Mouse (Mus musculus) granulocyte monocyte progenitor cell, adult 5-6 weeks (primary cell): ENCODE results near the gene Dennd1c. TPM values are rescaled to one million over a fixed set of nuclear protein-coding genes. Genes with fewer than 3 reads are reported as not detected.

Experiments used
- ATAC-seq: replicated peaks from 2 replicates; pipeline ENCODE4 v1.8.0; 2016; ENCODE audit warnings: mild to moderate bottlenecking, moderate TSS enrichment, inconsistent platforms; ENCODE audit not compliant: poor library complexity, severe bottlenecking
- total RNA-seq, 2 experiments: library from RNA; stranded (forward) in 1 of 2; stranded (reverse) in 1 of 2; fragments of 200-712, 200-1000 nt in 1 of 2; fragments of >200 nt in 1 of 2; fragmentation: Nextera tagmentation in 1 of 2; gene quantifications; 2 replicates each; pipeline ENCODE4 v1.2.3; 2014 to 2017

Dennd1c gene
- total RNA-seq, 2 experiments from 2014 or later = 2.9 to 24.7 TPM

DNA sequence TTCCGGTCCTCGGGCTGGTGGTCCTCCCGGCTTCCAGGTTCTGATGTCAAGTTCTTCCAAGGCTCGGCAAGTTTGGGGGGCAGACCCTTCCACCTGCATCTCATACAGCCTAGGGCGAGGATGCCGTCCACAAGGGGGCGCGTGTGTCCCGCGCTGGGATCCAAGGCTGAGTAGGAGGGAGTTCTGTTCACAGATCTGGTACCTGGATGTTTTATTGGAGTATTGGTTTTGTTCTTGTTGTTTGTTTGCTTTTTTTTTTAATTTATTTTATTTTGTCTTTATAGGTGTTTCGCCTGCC, 18.3 kb upstream of the Dennd1c start:
- ATAC-seq = peak; percentile 42

- ATAC-seq = peak; percentile 77
Observed at GRCm38 (mm10) chr17:57095855-57096622, 17.7 kb upstream of the Dennd1c start.

DNA sequence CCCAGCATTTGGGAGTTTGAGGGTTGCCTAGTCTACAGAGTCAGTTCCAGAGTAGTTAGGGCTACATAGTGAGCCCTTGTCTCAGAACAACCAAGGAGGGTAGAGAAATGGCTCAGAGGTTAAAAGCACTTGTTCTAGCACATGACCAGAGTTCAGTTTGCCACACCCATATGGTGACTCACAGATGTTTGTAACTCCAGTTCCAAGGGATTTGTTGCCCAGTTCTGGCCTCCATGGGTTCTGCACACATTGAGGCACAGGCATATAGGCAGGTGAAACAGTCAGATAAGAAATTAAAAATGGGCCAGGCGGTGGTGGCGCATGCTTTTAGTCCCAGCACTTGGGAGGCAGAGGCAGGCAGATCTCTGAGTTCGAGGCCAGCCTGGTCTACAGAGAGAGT, 15.9 kb upstream of the Dennd1c start:
- ATAC-seq = no peak

GRCm38 (mm10) chr17:57087049-57087832, 8.9 kb upstream of the Dennd1c start, which contains the start of gene Tubb4a:
Gene Tubb4a, minus strand, starts transcription at chr17:57087782.
- peak; percentile 53 for ATAC-seq

- no peak for ATAC-seq
Observed at GRCm38 (mm10) chr17:57085970-57086757, 7.8 kb upstream of the Dennd1c start.

DNA sequence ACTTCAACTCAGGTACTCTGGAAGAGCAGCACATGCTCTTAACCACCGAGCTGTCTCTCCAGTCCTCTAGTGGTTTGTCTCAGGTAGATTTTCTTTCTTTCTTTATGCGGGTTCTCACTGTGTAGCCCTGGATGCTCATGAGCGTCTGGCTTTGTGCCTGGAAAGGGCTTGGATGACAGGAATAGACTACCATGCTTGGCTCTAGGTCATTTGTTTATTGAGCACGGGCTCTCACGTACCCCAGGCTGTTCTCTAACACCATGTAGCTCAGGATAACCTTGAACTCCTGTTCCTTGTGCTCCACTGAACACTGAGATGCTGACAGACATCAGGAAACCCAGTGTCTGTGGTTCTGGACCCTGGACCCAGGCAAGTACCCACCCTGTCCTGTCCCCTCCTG, 4.2 kb upstream of the Dennd1c start:
- no peak for ATAC-seq

DNA sequence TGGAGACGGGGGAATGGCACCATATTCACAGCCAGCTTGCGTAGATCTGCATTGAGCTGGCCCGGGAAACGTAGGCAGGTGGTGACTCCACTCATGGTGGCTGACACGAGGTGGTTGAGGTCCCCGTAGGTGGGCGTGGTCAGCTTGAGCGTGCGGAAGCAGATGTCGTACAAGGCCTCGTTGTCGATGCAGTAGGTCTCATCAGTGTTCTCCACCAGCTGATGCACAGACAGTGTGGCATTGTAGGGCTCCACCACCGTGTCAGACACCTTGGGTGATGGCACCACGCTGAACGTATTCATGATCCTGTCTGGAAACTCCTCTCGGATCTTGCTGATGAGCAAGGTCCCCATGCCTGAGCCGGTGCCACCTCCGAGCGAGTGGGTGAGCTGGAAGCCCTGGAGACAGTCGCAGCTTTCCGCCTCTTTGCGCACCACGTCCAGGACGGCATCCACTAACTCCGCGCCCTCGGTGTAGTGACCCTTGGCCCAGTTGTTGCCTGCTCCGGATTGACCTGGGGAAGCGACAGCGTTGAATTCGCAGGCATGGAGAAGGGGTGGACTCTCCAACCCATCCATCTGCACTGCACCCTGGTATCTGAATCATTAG, 3.0 kb upstream of the Dennd1c start:
- ATAC-seq = no peak

- ATAC-seq = no peak
Observed at GRCm38 (mm10) chr17:57079919-57080318, 1.6 kb upstream of the Dennd1c start.

DNA sequence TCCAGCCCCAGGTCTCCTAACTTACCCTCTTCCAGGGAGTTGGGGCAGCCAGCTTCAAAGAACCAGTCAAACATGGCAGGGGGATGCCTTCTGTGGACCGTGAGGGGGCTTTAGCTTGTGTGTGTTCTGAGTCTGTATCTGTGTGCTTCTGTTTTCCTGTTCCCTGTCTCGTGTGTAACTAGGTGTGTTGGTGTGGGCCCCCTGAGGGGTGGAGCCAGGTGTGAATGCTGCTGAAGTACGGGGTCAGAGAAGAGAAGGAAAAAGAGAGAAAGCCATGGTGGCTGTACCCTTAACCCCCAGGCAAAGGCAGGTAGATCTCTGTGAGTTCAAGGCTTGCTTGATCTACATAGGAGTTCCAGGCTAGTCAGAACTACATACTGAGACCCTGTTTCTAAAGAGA, 1.4 kb downstream of the Dennd1c start:
- no peak for ATAC-seq

GRCm38 (mm10) chr17:57070699-57071098, 7.6 kb downstream of the Dennd1c start:
- no peak for ATAC-seq

- ATAC-seq = no peak
Observed at GRCm38 (mm10) chr17:57070272-57070671, 8.0 kb downstream of the Dennd1c start.

DNA sequence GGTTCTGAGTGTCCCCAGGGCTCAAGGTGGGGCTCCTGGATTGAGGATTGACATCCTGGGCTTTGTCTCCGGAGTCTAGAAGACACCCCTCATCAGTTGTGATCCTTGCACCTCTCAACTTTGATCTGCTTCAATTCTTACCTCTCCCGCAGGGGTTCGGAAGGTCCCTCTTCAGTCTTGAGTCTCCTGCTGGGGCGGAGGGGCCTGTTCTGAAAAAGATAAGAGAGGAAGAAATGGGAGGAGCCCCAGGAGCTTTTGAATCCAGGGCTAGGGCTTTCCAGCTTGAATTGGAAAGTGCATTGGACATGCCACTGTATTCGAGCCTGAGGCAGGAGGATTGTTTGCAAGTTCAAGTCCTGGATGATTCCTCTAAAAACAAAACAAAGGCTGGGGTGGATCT, 11.4 kb downstream of the Dennd1c start:
- ATAC-seq = no peak

DNA sequence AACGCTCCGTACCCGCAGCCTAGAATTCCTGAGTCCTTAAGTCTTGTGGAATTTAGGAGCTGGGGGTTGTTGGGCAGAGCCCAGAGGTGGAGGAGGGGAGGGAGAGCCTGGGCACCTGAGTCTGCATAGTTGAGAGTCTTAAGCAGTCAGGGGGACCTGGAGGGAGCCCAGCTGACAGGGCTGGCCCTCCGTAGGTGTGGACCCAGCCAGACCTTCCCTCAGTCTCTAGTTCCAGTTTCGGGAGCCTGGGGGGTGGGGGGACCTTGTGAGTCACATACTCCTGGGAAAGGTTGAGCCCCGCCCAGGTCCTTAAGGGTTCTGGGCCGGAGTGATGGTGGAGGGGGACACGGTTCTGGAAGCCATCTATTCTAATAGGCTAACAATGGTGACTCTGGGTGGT, 15.3 kb downstream of the Dennd1c start:
- ATAC-seq = no peak

- ATAC-seq = no peak
Observed at GRCm38 (mm10) chr17:57062548-57062947, 15.8 kb downstream of the Dennd1c start.

- ATAC-seq = no peak
Observed at GRCm38 (mm10) chr17:57062011-57062521, 16.2 kb downstream of the Dennd1c start.

- ATAC-seq = no peak
Observed at GRCm38 (mm10) chr17:57061069-57061468, 17.2 kb downstream of the Dennd1c start.

GRCm38 (mm10) chr17:57060231-57060801, 18.0 kb downstream of the Dennd1c start:
- peak; percentile 77 for ATAC-seq

- ATAC-seq = peak; percentile 13; the same call in 1 of the 2 replicates
Observed at GRCm38 (mm10) chr17:57059486-57059977, 18.8 kb downstream of the Dennd1c start, which contains the start of gene Slc25a23. Gene Slc25a23, minus strand, starts transcription at chr17:57059863.

- no peak for ATAC-seq
Observed at GRCm38 (mm10) chr17:57058891-57059485, 19.3 kb downstream of the Dennd1c start, which contains the start of gene Crb3. Gene Crb3, plus strand, starts transcription at chr17:57059105.
